Mouse (Mus musculus): ENCODE data around the gene Artn. TPM values are rescaled to one million over a fixed set of nuclear protein-coding genes. Genes with fewer than 3 reads are reported as not detected.
A peak's percentile ranks its signal among the peaks of the same experiment; 100 is the strongest.

Gene Artn
- total RNA-seq, 2 experiments from 2014 or later: 1.4 to 1.7 TPM

DNA sequence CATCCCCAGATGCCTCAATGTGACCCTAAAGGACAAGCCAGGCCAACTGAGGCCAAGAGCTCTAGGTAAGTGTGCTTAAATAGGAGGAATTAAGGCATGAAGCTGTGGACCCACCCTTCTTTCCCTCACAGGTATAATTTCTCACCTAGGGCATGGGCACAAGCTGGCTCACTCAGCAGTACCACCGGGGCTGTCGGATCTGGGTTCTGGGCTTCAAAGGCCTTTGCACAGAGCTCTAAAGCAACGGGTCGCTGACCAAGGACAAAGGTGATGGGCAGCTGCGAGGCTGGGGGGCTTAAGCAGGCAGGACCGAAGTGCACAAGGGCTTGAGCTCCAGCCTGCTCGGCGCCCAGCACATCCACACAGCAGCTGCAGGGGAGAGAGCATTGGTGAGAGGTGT lies 38.8 kb downstream of the Artn start:
- no peak for DNase-seq (ENCODE audit: low spot score in 2 of 2)

DNA sequence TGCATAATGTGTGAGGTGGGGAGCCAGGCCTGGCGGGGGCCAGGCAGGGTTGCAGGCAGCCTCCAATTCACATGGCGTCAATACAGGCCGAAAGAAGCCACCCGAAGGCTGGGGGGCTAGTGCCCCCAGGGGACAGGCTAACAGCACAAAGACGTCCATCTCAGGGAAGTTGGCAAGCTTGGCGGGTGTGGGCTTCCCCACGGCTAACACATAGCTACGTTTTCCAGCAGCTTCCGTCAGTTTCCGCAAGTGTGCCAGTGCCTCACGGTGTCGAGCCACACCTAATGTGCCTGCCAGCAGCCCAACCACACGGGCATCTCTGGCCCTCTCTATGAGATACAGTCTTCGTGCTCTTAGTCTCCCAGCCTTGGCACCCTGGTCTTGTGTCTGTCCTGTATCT lies 39.5 kb downstream of the Artn start:
- DNase-seq (ENCODE audit: low spot score in 2 of 2): no peak

GRCm38 (mm10) chr4:117889471-117889870 lies 40.1 kb downstream of the Artn start:
- DNase-seq (ENCODE audit: low spot score in 2 of 2): no peak

DNA sequence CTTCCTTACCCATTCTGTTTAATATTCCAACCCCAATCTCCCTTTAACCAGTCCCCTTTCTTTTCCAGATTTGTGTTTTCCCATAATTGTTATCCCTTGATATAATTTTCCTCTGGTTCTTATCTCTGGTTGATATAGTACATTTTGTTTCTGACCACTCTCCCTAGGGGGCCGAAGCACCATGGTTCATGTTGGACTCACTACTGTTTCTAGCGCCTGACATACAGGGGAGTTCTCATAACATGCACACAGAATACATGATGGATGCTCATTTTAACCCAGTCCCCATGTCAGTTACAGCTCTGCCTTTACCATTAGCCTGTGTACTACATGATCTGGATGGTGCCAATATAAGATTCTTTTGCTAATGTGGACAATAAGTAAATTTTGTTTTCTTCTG lies 41.6 kb downstream of the Artn start:
- DNase-seq (ENCODE audit: low spot score in 2 of 2): no peak

DNA sequence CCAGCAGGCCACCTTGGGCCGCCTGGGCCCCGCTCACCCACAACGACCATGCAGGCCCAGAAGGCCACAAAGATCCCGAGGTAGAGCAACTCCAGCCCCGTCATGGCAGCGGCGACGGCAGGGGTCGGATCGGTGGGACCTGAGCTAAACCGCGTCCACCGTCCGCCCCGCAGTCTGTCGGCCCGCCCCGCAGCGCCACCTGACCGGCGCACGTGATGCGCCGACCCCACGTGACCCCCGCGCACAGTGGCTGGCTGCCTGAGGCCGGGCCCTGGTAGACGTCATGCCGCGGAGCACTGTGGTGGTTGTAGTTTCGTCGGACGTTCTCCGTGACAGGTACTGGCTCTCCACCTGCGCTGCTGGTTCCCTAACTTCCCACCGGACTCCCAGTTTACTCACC lies 42.4 kb downstream of the Artn start, which contains the start of gene Atp6v0b:
Gene Atp6v0b, minus strand, starts transcription at position 201 of the 400 bp plus-strand sequence.
- DNase-seq (ENCODE audit: low spot score in 2 of 2): peak; percentile 93 to 96

GRCm38 (mm10) chr4:117886644-117887043 lies 42.9 kb downstream of the Artn start:
- DNase-seq (ENCODE audit: low spot score in 2 of 2): no peak

- DNase-seq (ENCODE audit: low spot score in 2 of 2): no peak
Observed at GRCm38 (mm10) chr4:117885994-117886393, 43.6 kb downstream of the Artn start.

DNA sequence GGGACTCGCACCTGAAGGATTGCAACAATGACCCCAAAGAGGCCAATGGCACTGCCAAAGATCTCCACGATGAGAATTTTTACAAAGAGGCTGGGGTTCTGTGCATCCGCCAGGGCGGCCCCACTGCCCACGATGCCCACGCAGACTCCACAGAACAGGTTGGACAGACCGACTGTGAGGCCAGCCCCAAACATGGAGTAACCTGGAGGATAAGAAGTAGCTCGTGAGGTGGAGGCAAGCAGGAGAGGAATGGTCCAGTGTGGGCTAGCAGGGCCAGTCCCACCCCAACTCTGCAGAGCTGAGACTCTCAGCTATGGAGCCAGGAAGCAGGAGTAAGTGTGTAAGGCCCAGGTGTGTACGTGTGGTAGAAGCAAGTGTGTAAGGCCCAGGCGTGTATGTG lies 44.5 kb downstream of the Artn start:
- DNase-seq (ENCODE audit: low spot score in 2 of 2): no peak

- DNase-seq (ENCODE audit: low spot score in 2 of 2): no peak
Observed at GRCm38 (mm10) chr4:117884146-117884545, 45.4 kb downstream of the Artn start.

- DNase-seq (ENCODE audit: low spot score in 2 of 2): peak; percentile 53 to 64
Observed at GRCm38 (mm10) chr4:117882701-117883691, 46.6 kb downstream of the Artn start, which contains the start of gene B4galt2. TSS of gene B4galt2 (minus strand) at chr4:117883487.

DNA sequence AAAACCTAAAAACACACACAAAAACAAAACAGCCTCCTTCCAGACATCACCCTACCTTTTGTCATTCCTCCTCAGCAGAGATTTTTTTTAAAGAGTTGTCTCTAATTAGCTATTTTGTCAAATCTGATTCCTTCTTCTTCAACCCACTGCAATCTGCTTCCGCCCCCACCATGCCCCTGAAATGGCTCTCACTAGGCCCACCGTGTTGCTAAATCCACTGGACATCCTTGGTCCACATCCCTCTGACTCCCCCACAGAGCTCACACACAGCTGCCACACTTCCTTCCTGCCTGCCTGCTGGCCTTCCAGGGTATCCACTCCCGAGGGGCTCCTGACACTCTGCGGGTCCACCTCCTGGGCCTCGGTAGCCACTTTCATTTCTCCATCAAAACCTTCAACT lies 50.9 kb downstream of the Artn start:
- no peak for DNase-seq (ENCODE audit: low spot score in 2 of 2)

DNA sequence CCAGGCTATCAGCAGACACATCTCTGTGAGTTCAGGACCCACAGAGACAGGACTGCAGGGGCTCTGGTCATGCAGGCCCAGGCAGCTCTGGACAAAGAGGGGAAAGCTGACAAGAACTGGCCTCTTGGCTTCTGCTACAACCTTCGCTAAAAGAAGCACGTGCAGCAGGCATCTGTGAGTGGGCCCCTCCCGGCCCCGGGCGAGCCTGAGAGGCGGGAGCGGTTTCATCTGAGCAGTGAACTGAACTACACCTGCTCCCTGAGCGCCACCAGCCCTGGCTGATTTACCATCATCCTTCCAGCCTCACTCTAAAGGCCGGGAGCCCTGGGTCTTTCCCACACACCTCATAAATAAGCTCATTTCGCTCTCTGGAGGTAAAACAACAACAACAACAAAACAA lies 51.3 kb downstream of the Artn start:
- DNase-seq (ENCODE audit: low spot score in 2 of 2): no peak

Other genes with a start within 250 kb of the Artn start
- 10 to 100 TPM; 37.5 to 38.2 TPM for gene Dmap1, start 247.5 kb downstream of the Artn start, total RNA-seq (2021)
- not detected for gene Gm12845, start 205.4 kb downstream of the Artn start, total RNA-seq (2021)
- gene Klf17, start 164.1 kb downstream of the Artn start, total RNA-seq (2021): not detected
- gene Slc6a9, start 95.3 kb downstream of the Artn start, total RNA-seq (2021): 10 to 100 TPM; 35.3 to 37.4 TPM
- under 1 TPM; 0.28 to 0.72 TPM for gene Ccdc24, start 57.2 kb downstream of the Artn start, total RNA-seq (2021)
- gene B4galt2, start 46.3 kb downstream of the Artn start, total RNA-seq (2021): 10 to 100 TPM; 60.4 to 65.2 TPM
- 100 to 1,000 TPM; 398 to 399 TPM for gene Atp6v0b, start 42.4 kb downstream of the Artn start, total RNA-seq (2021)
- gene Dph2, start 37.7 kb downstream of the Artn start, total RNA-seq (2021): 10 to 100 TPM; 11.2 TPM
- 100 to 1,000 TPM; 135 to 143 TPM for gene Ipo13, start 14.8 kb downstream of the Artn start, total RNA-seq (2021)
- gene St3gal3, start 205.2 kb upstream of the Artn start, total RNA-seq (2021): 10 to 100 TPM; 47.1 to 48.7 TPM

Data from layer of hippocampus, adult 18-20 months (tissue).